Mouse (Mus musculus) bone marrow macrophage, adult 2 months (primary cell): ENCODE data around the gene Dock6. TPM values are rescaled to one million over a fixed set of nuclear protein-coding genes. Genes with fewer than 3 reads are reported as not detected.
"Not testable (repeated sequence)": the region's sequence is repeated elsewhere in the genome, so short reads cannot be mapped to it uniquely, and the experiment has no call there.

Experiments
- H3K27ac ChIP-seq: 2 replicates; pipeline ENCODE4 v1.5.1; 2012; ENCODE audit warnings: low read depth, low read length; ENCODE audit not compliant: insufficient read depth
- H3K4me1 ChIP-seq: 2 replicates; pipeline ENCODE4 v1.6.1; 2012; ENCODE audit warnings: low read length; ENCODE audit not compliant: control insufficient read depth, insufficient read depth
- H3K4me3 ChIP-seq: 2 replicates; pipeline ENCODE4 v1.5.1; 2012; ENCODE audit warnings: mild to moderate bottlenecking, low read length, moderate library complexity; ENCODE audit not compliant: insufficient read depth
- CTCF ChIP-seq: IDR thresholded peaks from 2 replicates; pipeline ENCODE4 v1.5.1; 2012; ENCODE audit warnings: low read depth, mild to moderate bottlenecking, low read length, moderate library complexity
- POLR2A ChIP-seq: IDR thresholded peaks from 2 replicates; pipeline ENCODE4 v1.6.1; 2012; ENCODE audit warnings: mild to moderate bottlenecking, low read depth, low read length, borderline replicate concordance
- polyA plus RNA-seq: library from polyadenylated mRNA; stranded (reverse); fragments of >200 nt; gene quantifications from 2 replicates; pipeline ENCODE4 v1.2.4, GENCODE M21; 2012; ENCODE audit not compliant: missing spikeins, insufficient read depth, insufficient read length

Dock6 gene
- polyA plus RNA-seq: 8.7 and 16.2 TPM in 2 replicates

GRCm38 (mm10) chr9:21852128-21853091 is at the start of gene Dock6:
Dock6 (minus strand) TSS chr9:21852635.
- TF ChIP-seq CTCF (no peak), POLR2A (no peak)
- Histone ChIP-seq H3K4me1 (no peaks in the 10 kb centered on the region), H3K4me3 (peak within 1 kb of the TSS; percentile 87), H3K27ac (no peak within 1 kb of the TSS)

DNA sequence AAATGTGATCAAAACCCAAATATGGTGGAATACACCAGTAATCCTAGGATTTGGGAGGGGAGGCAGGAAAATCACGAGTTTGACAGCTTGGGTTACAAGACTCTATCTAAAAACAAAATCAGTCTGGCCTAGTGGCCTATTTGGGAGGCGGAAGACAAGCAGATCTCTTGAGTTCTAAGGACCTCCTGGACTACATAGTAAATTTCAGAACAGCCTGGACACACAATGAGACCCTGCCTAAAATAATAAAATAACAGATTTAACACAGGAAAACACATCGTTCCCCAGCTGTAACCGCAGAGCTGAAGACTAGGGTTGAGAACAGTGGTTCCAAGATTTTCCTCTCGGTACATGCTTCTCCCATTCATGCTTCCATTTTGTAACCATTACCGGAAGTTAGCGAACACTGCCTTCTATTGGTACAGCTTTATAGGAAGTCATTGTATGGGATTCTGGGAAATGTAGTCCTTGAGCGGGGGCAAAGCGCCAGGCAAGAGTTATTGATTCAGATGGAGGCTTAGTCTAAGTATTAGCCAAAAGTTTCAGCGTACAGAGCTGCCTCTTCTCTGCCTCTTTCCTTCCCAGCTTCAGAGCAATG is 48.9 kb upstream of the Dock6 start:
- Histone ChIP-seq H3K4me1 (no peaks in the 10 kb centered on the region), H3K4me3 (peak overlapping the region; percentile 45), H3K27ac (no peak overlapping the region)
- TF ChIP-seq POLR2A (no peak), CTCF (no peak)

GRCm38 (mm10) chr9:21889229-21889628 is 36.8 kb upstream of the Dock6 start:
- TF ChIP-seq CTCF (no peak), POLR2A (no peak)
- no peak overlapping the region for H3K4me3 ChIP-seq
- H3K4me1 ChIP-seq: no peaks in the 10 kb centered on the region
- no peak overlapping the region for H3K27ac ChIP-seq

DNA sequence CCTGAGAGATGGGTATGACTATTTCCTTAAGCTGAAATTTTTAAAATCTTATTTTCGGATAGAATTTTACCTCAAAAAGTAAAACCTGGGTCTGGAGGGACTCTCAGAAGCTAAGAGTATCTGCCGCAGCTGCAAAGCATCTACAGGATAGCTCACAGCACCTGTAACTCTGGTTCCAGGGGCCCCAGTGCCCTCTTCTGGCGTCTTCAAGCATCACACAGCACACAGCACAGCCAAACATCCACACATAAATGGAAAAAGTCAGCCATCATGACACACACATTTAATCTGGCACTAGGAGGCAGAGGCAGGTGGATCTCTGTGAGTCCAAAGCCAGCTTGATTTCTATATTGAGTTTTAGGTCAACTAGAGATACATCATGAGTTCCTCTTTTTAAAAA is 24.2 kb upstream of the Dock6 start:
- no peaks in the 10 kb centered on the region for H3K4me1 ChIP-seq
- H3K27ac ChIP-seq: no peak overlapping the region
- H3K4me3 ChIP-seq: no peak overlapping the region
- TF ChIP-seq POLR2A (no peak), CTCF (no peak)

- TF ChIP-seq POLR2A (no peak), CTCF (no peak)
- Histone ChIP-seq H3K27ac (no peak overlapping the region), H3K4me3 (no peak overlapping the region), H3K4me1 (no peaks in the 10 kb centered on the region)
Measured at GRCm38 (mm10) chr9:21872204-21872603, 19.8 kb upstream of the Dock6 start.

GRCm38 (mm10) chr9:21870879-21871524 is 18.6 kb upstream of the Dock6 start:
- Histone ChIP-seq H3K4me3 (no peak overlapping the region), H3K4me1 (no peaks in the 10 kb centered on the region), H3K27ac (no peak overlapping the region)
- no peak for TF ChIP-seq POLR2A
- peak; percentile 98 for TF ChIP-seq CTCF

DNA sequence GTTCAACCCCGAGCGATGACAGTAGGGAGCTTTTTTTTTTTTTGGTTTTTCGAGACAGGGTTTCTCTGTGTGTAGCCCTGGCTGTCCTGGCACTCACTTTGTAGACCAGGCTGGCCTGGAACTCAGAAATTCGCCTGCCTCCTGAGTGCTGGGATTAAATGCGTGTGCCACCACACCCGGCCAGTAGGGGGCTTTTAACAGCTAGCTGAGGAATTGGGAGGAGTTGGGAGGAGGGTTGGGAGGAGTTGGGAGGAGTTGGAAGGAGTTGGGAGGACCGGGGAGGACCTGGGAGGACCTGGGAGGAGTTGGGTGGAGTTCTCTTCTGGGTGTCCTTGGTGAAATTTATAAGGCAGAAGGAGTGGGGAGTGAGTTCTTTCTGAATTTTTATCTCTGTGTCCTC is 16.9 kb upstream of the Dock6 start:
- H3K4me3 ChIP-seq, H3K27ac ChIP-seq, H3K4me1 ChIP-seq: not testable (repeated sequence)

DNA sequence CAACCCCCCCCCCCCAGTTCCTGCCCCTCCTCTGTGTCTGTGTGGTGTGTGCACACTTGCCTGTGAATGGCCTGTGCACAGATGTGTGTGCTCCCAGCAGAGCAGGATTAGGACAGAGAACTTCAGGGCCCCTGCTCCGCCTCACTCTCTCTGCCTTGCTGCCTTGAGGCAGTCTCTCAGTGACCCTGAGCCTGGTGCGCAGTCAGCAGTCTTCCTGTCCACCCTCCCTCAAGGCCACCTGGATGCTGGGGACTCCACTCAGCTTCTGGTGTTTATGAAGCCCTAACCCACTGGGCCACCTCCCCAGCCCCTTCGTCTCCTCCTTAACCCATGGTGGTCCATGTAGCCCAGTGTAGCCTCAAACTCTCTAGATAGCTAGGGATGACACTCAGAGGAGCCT is 15.3 kb upstream of the Dock6 start:
- no peak overlapping the region for H3K27ac ChIP-seq
- H3K4me3 ChIP-seq: no peak overlapping the region
- TF ChIP-seq POLR2A (no peak), CTCF (no peak)
- H3K4me1 ChIP-seq: no peaks in the 10 kb centered on the region

DNA sequence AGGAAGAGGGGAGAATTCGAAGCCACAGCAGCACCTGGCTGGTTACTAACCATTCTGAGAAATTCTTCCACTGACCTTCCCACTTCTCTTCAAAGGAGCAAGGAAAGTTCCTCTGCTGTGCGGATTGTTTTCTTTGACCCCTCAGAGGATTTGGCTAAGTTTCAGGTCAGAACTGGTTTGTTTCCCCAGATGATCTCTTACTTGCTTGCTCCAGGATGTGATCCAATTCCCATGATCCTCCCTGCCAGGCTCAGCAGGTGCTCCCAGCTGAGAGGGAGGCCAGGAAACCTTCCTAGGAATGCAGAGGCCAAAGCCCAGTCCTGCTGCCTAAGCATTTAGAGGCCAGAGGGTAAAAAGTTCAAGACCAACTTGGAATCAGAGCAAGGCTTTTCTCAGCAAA is 14.2 kb upstream of the Dock6 start:
- Histone ChIP-seq H3K4me1 (no peaks in the 10 kb centered on the region), H3K4me3 (no peak overlapping the region), H3K27ac (no peak overlapping the region)
- no peak for TF ChIP-seq CTCF

DNA sequence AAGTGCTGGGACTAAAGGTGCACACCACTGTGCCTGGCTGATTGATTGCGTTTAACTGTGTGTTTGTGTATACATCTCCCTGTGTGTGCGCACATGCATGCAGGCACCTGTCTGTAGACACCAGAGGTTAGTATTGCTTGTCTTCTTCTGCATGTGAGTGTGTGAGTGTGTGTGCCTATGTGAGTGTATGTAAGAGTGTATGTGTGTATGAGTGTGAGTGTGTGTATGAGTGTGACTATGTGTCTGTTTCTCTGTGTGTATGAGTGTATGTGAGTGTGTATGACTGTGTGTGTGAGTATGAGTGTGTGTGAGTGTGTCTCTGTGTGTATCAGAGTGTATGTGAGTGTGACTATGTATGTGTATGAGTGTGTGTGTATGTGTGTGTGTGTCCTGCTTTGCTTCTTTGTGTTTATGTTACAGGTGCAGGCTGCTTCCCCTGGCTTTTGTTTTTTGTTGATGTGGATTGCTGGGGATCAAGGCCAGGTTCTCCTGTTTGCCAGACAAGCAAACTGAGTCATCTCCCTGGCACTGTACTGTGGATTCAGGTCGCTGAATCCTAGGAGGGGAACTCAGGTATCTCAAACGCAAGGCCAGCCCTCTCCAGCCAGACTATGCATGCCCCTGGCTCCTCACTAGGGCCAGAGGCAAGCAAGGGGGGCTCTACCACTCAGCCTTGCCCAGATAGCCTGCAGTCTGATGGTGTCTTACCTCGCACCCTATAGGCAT is 13.4 kb upstream of the Dock6 start:
- TF ChIP-seq POLR2A (no peak), CTCF (no peak)
- no peak overlapping the region for H3K4me3 ChIP-seq
- no peaks in the 10 kb centered on the region for H3K4me1 ChIP-seq
- no peak overlapping the region for H3K27ac ChIP-seq
